17 mouse cellular contexts compared by ENCODE assay signal in genomic region chr7:74484024-74484385, GRCm38 (mm10).
"Had no signal": no experiment of that assay in that cellular context is flagged by ENCODE, and none has a peak within 500 bp of the region (broad histone marks: within the 10 kb centered on the region; RNA-seq: fewer than 3 reads in every experiment).

No protein-coding gene starts in this region.

- DNase-seq: kidney, adult 2 months; kidney, postnatal 4 days; layer of hippocampus, adult 9-11 months; liver; retina, postnatal 1 day; thymus, postnatal 25 days had no signal

- H3K9me3 ChIP-seq: limb, embryonic 10.5 days; limb, embryonic 13.5 days; liver, embryonic 12.5 days; liver, embryonic 15.5 days; midbrain, embryonic 12.5 days; midbrain, embryonic 15.5 days; neural tube, embryonic 12.5 days; neural tube, embryonic 15.5 days had no signal

- ATAC-seq: intestine, postnatal 0 days; liver, embryonic 12.5 days; midbrain, embryonic 15.5 days had no signal

- H3K4me1 ChIP-seq: liver, embryonic 12.5 days; liver, embryonic 15.5 days; midbrain, embryonic 15.5 days had no signal

- H3K9ac ChIP-seq: limb, embryonic 13.5 days; liver, embryonic 12.5 days; liver, embryonic 15.5 days; midbrain, embryonic 12.5 days; midbrain, embryonic 15.5 days; neural tube, embryonic 12.5 days; neural tube, embryonic 15.5 days had no signal

- H3K4me2 ChIP-seq: limb, embryonic 13.5 days; liver, embryonic 12.5 days; liver, embryonic 15.5 days; midbrain, embryonic 12.5 days; midbrain, embryonic 15.5 days; neural tube, embryonic 12.5 days; neural tube, embryonic 15.5 days had no signal

- H3K4me3 ChIP-seq: limb, embryonic 10.5 days; limb, embryonic 13.5 days; liver, embryonic 12.5 days; liver, embryonic 15.5 days; midbrain, embryonic 12.5 days; midbrain, embryonic 15.5 days; neural tube, embryonic 12.5 days; neural tube, embryonic 15.5 days had no signal

- H3K27me3 ChIP-seq: limb, embryonic 13.5 days; liver, embryonic 12.5 days; liver, embryonic 15.5 days; midbrain, embryonic 12.5 days; midbrain, embryonic 15.5 days; neural tube, embryonic 12.5 days; neural tube, embryonic 15.5 days had no signal

- H3K36me3 ChIP-seq: limb, embryonic 10.5 days; limb, embryonic 13.5 days; liver, embryonic 12.5 days; liver, embryonic 15.5 days; midbrain, embryonic 12.5 days; midbrain, embryonic 15.5 days; neural tube, embryonic 12.5 days; neural tube, embryonic 15.5 days had no signal

- H3K27ac ChIP-seq: kidney, postnatal 0 days; limb, embryonic 10.5 days; limb, embryonic 13.5 days; liver, embryonic 12.5 days; liver, embryonic 15.5 days; macrophage; midbrain, embryonic 12.5 days; midbrain, embryonic 15.5 days; neural tube, embryonic 12.5 days; neural tube, embryonic 15.5 days had no signal
